Mouse (Mus musculus) myocyte (in vitro differentiated cells): Measurements from ENCODE around the gene Naglu. TPM values are rescaled to one million over a fixed set of nuclear protein-coding genes. Genes with fewer than 3 reads are reported as not detected.
A peak's percentile ranks its signal among the peaks of the same experiment; 100 is the strongest.

ENCODE experiments used
- H3K27me3 ChIP-seq: one replicate; pipeline ENCODE4 v1.6.1; 2011; ENCODE audit not compliant: control insufficient read depth, insufficient read depth, insufficient read length
- H3K36me3 ChIP-seq: one replicate; pipeline ENCODE4 v1.6.1; 2011; ENCODE audit not compliant: control insufficient read depth, insufficient read depth
- H3K4me2 ChIP-seq: one replicate; pipeline ENCODE4 v1.6.1; 2011; ENCODE audit warnings: low read depth, control low read depth
- H3K4me3 ChIP-seq: one replicate; pipeline ENCODE4 v1.5.1; 2011; ENCODE audit warnings: mild to moderate bottlenecking, control low read depth, moderate library complexity
- H3K79me2 ChIP-seq: one replicate; pipeline ENCODE4 v1.6.1; 2011; ENCODE audit not compliant: control insufficient read depth, insufficient read depth
- H3ac ChIP-seq: one replicate; pipeline ENCODE4 v1.6.1; 2011; ENCODE audit not compliant: control insufficient read depth, insufficient read length
- CEBPB ChIP-seq: IDR thresholded peaks from 2 replicates; pipeline ENCODE4 v1.6.1; 2011; ENCODE audit warnings: mild to moderate bottlenecking, moderate library complexity; ENCODE audit not compliant: poor library complexity, insufficient read depth, severe bottlenecking
- E2F4 ChIP-seq: IDR thresholded peaks from one replicate; pipeline ENCODE4 v1.6.1; 2011; ENCODE audit warnings: mild to moderate bottlenecking, control low read depth, moderate library complexity; ENCODE audit not compliant: insufficient read depth
- MAX ChIP-seq: IDR thresholded peaks from one replicate; pipeline ENCODE4 v1.6.1; 2011; ENCODE audit warnings: low read depth, mild to moderate bottlenecking, control low read depth
- MYOD1 ChIP-seq, 3 experiments: IDR thresholded peaks; one replicate each; pipeline ENCODE4 v1.6.1; 2011; ENCODE audit warnings: control low read depth in 2 of 3, low read depth in 2 of 3, mild to moderate bottlenecking in 2 of 3, moderate library complexity in 1 of 3; ENCODE audit not compliant: insufficient read length in 2 of 3, control insufficient read depth in 1 of 3
- MYOG ChIP-seq, 3 experiments: IDR thresholded peaks; one replicate each; pipeline ENCODE4 v1.6.1; 2011; ENCODE audit warnings: control low read depth in 2 of 3, low read depth in 2 of 3, mild to moderate bottlenecking in 2 of 3; ENCODE audit not compliant: insufficient read length in 2 of 3, control insufficient read depth in 1 of 3, insufficient read depth in 1 of 3
- POLR2A ChIP-seq: IDR thresholded peaks from one replicate; pipeline ENCODE4 v1.6.1; 2011; ENCODE audit warnings: low read depth, mild to moderate bottlenecking, control low read depth, moderate library complexity; ENCODE audit not compliant: insufficient read length
- POLR2AphosphoS2 ChIP-seq: IDR thresholded peaks from one replicate; pipeline ENCODE4 v1.6.1; 2011; ENCODE audit warnings: low read depth, control low read depth; ENCODE audit not compliant: insufficient read length
- REST ChIP-seq: IDR thresholded peaks from one replicate; pipeline ENCODE4 v1.6.1; 2011; ENCODE audit warnings: mild to moderate bottlenecking, control low read depth, moderate library complexity; ENCODE audit not compliant: insufficient read depth, insufficient read length
- SRF ChIP-seq: IDR thresholded peaks from one replicate; pipeline ENCODE4 v1.6.1; 2011; ENCODE audit warnings: low read depth; ENCODE audit not compliant: control insufficient read depth, insufficient read length
- TCF12 ChIP-seq: IDR thresholded peaks from one replicate; pipeline ENCODE4 v1.6.1; 2011; ENCODE audit warnings: mild to moderate bottlenecking, control low read depth; ENCODE audit not compliant: poor library complexity, insufficient read depth, severe bottlenecking
- TCF3 ChIP-seq: IDR thresholded peaks from one replicate; pipeline ENCODE4 v1.6.1; 2011; ENCODE audit warnings: low read depth, control low read depth; ENCODE audit not compliant: insufficient read length
- USF1 ChIP-seq: IDR thresholded peaks from one replicate; pipeline ENCODE4 v1.6.1; 2011; ENCODE audit warnings: low read depth, mild to moderate bottlenecking, control low read depth, moderate library complexity
- polyA plus RNA-seq: library from polyadenylated mRNA; unstranded; fragments of >200 nt; fragmentation: generic; extraction: Trizol; gene quantifications from one replicate; pipeline ENCODE4 v1.2.1, GENCODE M21; 2012; ENCODE audit warnings: missing spikeins

The Naglu gene
- polyA plus RNA-seq, 1 experiment: 19.8 TPM

- Histone ChIP-seq H3K4me3 (no peak overlapping the region), H3K79me2 (no peaks in the 10 kb centered on the region), H3K4me2 (no peak overlapping the region), H3ac (no peak overlapping the region), H3K27me3 (no peaks in the 10 kb centered on the region), H3K36me3 (peaks cover 35% of the 10 kb centered on the region)
- TF ChIP-seq CEBPB (no peak), POLR2A (no peak), TCF3 (no peak), MAX (no peak), REST (no peak), MYOD1 (IDR thresholded peaks at IDR 0.05; ENCODE audit: control insufficient read depth in 1 of 3, insufficient read length in 2 of 3, low read depth in 2 of 3) (peak in 1 of 3 experiments; percentile 40), E2F4 (no peak)
Observed at GRCm38 (mm10) chr11:101029320-101029719, 40.5 kb upstream of the Naglu start.

- H3ac ChIP-seq: no peak overlapping the region
- no peaks in the 10 kb centered on the region for H3K79me2 ChIP-seq
- TF ChIP-seq MYOD1 (IDR thresholded peaks at IDR 0.05; ENCODE audit: control insufficient read depth in 1 of 3, insufficient read length in 2 of 3, low read depth in 2 of 3) (peak in 1 of 3 experiments; percentile 25), MAX (no peak), E2F4 (no peak), REST (no peak), POLR2AphosphoS2 (no peak)
- peak overlapping the region; percentile 16 for H3K4me2 ChIP-seq
- H3K36me3 ChIP-seq: peaks cover 32% of the 10 kb centered on the region
- no peaks in the 10 kb centered on the region for H3K27me3 ChIP-seq
- H3K4me3 ChIP-seq: no peak overlapping the region
Observed at GRCm38 (mm10) chr11:101030136-101030807, 39.5 kb upstream of the Naglu start.

GRCm38 (mm10) chr11:101030808-101031156 is 39.0 kb upstream of the Naglu start:
- H3K27me3 ChIP-seq: no peaks in the 10 kb centered on the region
- H3ac ChIP-seq: no peak overlapping the region
- no peaks in the 10 kb centered on the region for H3K79me2 ChIP-seq
- peaks cover 32% of the 10 kb centered on the region for H3K36me3 ChIP-seq
- no peak overlapping the region for H3K4me2 ChIP-seq
- no peak overlapping the region for H3K4me3 ChIP-seq
- no peak for TF ChIP-seq TCF3
- TF ChIP-seq MYOG (IDR thresholded peaks at IDR 0.05; ENCODE audit: control insufficient read depth in 1 of 3, insufficient read depth in 1 of 3, insufficient read length in 2 of 3, low read depth in 2 of 3): no peak
- no peak for TF ChIP-seq MYOD1 (IDR thresholded peaks at IDR 0.05; ENCODE audit: control insufficient read depth in 1 of 3, insufficient read length in 2 of 3, low read depth in 2 of 3)
- no peak for TF ChIP-seq MAX
- TF ChIP-seq POLR2AphosphoS2: no peak
- no peak for TF ChIP-seq CEBPB
- no peak for TF ChIP-seq USF1
- no peak for TF ChIP-seq POLR2A
- TF ChIP-seq SRF: no peak
- no peak for TF ChIP-seq TCF12
- TF ChIP-seq REST: no peak

GRCm38 (mm10) chr11:101031470-101031869 is 38.3 kb upstream of the Naglu start:
- TF ChIP-seq MYOD1 (IDR thresholded peaks at IDR 0.05; ENCODE audit: control insufficient read depth in 1 of 3, insufficient read length in 2 of 3, low read depth in 2 of 3): no peak
- TF ChIP-seq CEBPB: no peak
- no peak for TF ChIP-seq MAX
- Histone ChIP-seq H3K4me2 (no peak overlapping the region), H3K27me3 (no peaks in the 10 kb centered on the region), H3ac (no peak overlapping the region), H3K79me2 (no peaks in the 10 kb centered on the region), H3K4me3 (no peak overlapping the region), H3K36me3 (peaks cover 32% of the 10 kb centered on the region)

- no peak overlapping the region for H3ac ChIP-seq
Observed at GRCm38 (mm10) chr11:101033856-101034500, 35.8 kb upstream of the Naglu start.

More at GRCm38 (mm10) chr11:101033856-101034500, 35.8 kb upstream of the Naglu start:
- Histone ChIP-seq H3K4me3 (no peak overlapping the region), H3K4me2 (no peak overlapping the region), H3K79me2 (no peaks in the 10 kb centered on the region), H3K27me3 (no peaks in the 10 kb centered on the region), H3K36me3 (peaks cover 38% of the 10 kb centered on the region)
- TF ChIP-seq REST (no peak), POLR2AphosphoS2 (no peak), SRF (no peak), POLR2A (no peak), MAX (no peak), USF1 (no peak), CEBPB (no peak), TCF12 (no peak), E2F4 (no peak), TCF3 (no peak), MYOG (IDR thresholded peaks at IDR 0.05; ENCODE audit: control insufficient read depth in 1 of 3, insufficient read depth in 1 of 3, insufficient read length in 2 of 3, low read depth in 2 of 3) (no peak), MYOD1 (IDR thresholded peaks at IDR 0.05; ENCODE audit: control insufficient read depth in 1 of 3, insufficient read length in 2 of 3, low read depth in 2 of 3) (no peak)
